Mouse (Mus musculus) liver, adult (tissue): ENCODE results near the gene Psme2.

Source experiments
- GATA4 ChIP-seq: IDR thresholded peaks from 2 replicates; pipeline ENCODE4 v1.6.1; 2014; ENCODE audit warnings: mild to moderate bottlenecking, low read length; ENCODE audit not compliant: insufficient replicate concordance

The Psme2 gene

DNA sequence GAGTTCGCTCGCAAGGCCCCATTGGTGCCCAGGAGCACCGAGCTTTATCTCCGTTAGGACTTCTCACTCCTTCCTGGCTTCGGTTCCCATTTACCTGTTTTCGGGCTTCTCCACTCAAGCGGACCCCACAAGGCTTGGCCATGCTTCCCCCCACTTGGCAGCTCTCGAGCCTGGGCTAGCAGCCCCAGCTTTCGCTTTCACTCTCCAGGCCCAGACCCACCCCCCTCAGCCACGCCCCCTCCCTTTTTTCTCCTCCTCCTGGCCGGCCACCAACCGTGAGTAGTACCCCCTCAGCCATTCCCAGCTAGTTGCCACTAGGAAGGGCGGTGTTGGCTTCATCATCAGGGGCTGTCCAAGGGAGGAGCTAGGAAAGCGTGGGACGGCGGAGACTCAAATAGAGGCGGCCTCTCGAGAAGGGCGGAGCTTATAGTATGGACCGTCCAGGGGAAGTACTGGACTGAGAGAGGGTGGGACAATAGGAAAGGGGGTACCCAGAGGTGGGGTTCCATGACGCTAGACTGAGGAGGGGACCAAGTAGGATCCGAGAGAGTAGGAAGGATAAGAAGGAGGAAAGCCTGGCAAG is at the start of gene Psme2:
Gene Psme2 (minus strand): TSS at position 366 of the 583 bp plus-strand sequence.
- no peak for TF ChIP-seq GATA4

DNA sequence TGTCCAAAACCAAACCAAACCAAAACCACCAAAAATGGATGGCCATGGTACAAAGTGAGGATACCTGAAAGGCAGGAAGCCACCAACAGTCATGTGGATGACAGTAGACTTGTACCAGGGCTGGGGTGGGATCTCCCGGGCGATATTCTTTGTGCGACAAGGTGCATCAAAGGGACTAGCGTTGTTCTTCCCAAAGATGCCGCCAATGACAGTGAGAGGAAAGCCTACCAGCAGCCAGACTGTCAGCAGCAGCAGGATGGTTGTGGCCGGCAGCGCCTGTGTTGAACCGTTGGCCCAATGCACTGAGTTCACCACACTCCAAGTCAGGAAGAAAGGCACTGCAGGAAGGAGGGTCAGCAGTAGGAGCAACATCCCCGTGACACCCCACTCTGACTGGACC is 46.9 kb upstream of the Psme2 start, which contains the start of gene Gm49378:
Gene Gm49378 (minus strand): TSS at position 101 of the 400 bp plus-strand sequence.
- no peak for TF ChIP-seq GATA4

DNA sequence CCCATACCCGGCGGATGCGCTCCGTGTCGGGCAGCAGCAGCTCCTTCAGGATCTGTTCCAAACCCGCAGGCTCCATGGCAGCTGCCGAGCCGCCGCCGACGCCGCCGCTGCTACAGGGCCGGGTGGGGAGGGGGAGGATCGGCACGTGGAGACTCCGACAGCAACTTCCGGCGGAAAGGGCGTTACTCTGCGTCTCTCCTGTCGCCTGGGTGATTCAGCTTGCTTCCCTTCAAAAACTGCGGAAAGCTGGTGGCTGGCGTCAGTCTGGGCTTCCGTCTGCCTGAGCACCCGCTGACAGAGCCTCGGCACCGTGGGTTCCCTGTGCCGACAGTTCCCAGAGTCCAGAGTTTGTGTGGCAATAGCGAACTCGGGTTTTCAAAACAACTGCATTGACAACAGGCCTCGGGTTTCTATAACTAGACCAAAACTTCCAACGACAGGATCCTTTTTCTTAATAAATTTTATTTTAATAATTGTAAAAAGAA is 44.7 kb upstream of the Psme2 start, which contains the start of gene Ipo4:
Gene Ipo4 (minus strand): TSS at position 435 of the 485 bp plus-strand sequence.
- no peak for TF ChIP-seq GATA4

DNA sequence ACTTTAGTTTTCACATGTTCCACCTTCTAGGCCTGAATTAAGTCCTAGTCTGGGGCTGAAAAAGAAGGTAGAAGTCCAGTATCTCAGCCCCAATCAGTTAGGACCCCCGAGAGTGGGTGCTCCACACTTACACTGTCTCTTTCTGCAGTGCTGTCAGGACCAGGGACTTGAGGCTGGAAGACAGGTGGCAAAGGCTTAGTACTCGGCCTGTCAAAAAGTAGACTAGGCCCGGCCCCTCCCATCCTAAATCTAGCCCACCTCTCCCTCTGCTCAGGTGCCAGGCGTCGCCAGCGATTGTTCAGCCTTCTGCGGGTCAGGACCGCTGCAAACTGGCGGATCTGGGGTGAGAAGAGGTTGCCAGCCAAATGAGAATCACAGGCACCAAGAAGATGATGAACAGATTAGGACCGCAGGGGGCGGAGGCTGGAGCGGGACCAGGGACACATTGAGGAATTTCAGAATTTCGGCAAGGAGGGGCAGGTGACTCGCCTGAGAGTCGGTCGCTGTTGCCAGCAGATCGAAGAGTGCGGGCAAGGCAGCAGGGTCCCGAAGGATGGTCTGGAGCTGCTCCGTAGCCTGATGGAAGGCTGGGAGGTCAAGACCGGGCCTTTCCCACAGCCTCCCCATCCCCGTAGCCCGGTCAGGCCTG is 44.1 kb upstream of the Psme2 start:
- no peak for TF ChIP-seq GATA4

- no peak for TF ChIP-seq GATA4
Measured at GRCm38 (mm10) chr14:55629312-55629711, 38.4 kb upstream of the Psme2 start.

- no peak for TF ChIP-seq GATA4
Measured at GRCm38 (mm10) chr14:55628077-55628827, 37.3 kb upstream of the Psme2 start.

DNA sequence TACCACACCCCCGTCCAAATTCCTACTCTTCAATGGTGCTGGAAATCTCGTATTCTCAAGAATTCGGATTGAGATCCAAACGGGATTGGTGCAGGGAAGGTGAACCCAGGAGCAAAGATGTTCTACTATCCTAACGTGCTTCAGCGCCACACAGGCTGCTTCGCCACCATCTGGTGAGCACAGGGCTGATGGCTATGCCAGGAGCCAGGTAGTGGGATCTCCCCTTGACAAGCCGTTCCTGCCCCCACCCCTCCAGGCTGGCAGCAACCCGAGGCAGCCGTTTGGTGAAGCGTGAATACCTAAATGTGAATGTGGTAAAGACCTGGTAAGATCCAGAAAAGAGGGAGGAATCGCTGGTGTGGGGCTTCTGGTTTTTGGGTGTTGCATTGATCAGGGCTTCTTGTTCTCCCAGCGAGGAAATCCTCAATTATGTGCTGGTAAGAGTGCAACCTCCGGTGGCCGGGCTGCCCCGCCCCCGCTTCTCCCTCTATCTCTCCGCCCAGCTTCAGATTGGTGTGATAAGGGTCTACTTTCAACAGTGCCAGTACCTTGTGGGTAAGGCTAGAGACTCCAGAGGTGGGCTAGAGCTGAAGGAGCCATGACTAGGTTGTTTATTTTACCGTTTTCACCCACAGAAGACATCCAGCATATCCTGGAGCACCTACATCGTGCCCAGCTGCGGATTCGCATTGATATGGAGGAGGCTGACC is 27.7 kb upstream of the Psme2 start:
- no peak for TF ChIP-seq GATA4

GRCm38 (mm10) chr14:55617822-55618221 is 26.9 kb upstream of the Psme2 start, which contains the start of gene Rec8:
Gene Rec8 (plus strand): TSS chr14:55618037.
- TF ChIP-seq GATA4: no peak

DNA sequence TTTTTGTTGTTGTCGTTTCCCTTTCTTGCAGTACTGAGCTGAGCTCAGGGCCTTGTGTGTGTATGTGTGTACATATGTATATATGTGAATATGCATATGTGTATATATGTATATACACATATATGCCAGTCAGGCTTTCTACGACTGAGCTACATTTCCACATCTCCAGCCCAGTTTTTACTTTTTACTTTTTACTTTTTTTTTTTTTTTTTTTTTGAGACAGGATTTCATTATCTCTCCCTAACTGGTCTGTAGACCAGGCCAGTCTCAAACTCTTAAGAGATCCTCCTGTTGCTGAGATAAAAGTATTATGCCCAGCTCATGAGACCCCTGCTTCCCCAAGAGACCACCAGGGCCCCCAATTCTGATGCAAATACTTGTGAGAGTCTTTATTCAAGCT is 25.9 kb upstream of the Psme2 start:
- TF ChIP-seq GATA4: no peak

DNA sequence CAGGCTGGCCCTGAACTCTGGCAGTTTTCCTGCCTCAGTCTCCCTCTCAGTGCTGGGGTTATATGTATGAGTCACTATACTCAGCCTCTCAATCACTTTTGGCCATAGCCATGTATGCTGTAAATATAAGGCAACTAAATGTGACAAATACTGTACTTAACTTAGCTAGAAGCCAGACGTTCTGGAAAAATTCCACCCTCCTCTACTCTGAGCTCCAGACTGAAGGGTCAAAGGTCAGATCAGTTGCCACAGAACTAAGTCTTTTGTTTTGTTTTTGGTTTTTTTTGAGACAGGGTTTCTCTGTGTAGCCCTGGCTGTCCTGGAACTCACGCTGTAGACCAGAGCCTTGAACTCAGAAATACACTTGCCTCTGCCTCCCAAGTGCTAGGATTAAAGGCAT is 25.0 kb upstream of the Psme2 start:
- no peak for TF ChIP-seq GATA4

DNA sequence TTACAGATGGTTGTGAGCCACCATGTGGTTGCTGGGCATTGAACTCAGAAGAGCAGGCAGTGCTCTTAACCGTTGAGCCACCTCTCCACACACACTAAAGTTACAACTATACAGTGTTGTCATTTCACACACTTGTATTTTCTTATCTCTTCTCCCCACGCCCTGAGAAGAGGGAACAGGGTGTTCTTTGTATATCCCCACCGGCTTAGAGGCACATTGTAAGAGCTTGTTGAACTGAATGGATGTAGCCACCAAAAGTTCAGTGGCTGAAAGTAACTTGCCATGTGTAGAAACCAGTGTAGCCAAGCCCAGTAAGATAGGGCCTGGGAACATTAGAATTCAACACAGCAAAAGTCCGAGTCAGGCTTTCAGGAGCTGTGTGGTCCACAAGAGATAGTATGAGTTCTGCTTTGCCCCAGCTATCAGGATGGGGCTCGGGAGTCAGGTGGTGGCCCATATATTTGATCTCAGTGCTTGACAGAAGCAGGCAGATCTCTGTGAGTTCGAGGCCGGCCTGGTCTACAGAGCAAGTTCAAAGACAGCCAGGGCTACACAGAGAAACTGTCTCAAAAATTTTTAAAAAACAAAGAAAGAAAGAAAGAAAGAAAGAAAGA is 23.8 kb upstream of the Psme2 start:
- TF ChIP-seq GATA4: no peak

- TF ChIP-seq GATA4: no peak
Measured at GRCm38 (mm10) chr14:55613346-55613745, 22.4 kb upstream of the Psme2 start.

- TF ChIP-seq GATA4: no peak
Measured at GRCm38 (mm10) chr14:55608339-55608738, 17.4 kb upstream of the Psme2 start.

DNA sequence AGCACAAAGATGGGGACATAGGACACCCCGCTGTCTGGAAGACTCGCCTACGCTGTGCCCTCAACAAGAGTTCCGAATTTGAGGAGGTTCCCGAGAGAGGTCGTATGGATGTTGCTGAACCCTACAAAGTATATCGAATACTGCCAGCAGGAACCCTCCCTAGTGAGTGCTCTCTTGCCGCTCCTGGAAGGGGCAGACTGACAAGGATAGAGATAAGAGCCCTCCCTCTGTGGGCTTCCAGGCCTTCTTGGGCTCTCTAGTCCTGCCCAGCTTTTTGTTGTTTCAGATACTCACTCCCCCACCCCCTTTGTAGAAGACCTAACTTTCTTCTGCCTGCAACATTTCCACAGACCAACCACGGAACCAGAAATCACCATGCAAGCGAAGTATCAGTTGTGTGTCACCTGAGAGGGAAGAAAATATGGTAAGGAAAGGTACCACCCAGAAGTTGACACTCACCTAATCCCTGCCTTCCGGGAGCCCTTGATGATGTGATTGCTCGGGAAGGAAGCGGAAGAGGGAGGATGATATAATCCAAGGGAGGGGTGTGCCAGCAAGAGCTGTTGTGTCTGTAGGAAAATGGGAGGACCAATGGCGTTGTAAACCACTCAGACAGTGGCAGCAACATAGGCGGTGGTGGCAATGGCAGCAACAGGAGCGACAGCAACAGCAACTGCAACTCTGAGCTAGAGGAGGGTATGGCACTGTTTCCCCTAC is 15.0 kb upstream of the Psme2 start:
- no peak for TF ChIP-seq GATA4
